Mouse (Mus musculus): Measurements from ENCODE around the gene Rspry1.

Rspry1 gene

DNA sequence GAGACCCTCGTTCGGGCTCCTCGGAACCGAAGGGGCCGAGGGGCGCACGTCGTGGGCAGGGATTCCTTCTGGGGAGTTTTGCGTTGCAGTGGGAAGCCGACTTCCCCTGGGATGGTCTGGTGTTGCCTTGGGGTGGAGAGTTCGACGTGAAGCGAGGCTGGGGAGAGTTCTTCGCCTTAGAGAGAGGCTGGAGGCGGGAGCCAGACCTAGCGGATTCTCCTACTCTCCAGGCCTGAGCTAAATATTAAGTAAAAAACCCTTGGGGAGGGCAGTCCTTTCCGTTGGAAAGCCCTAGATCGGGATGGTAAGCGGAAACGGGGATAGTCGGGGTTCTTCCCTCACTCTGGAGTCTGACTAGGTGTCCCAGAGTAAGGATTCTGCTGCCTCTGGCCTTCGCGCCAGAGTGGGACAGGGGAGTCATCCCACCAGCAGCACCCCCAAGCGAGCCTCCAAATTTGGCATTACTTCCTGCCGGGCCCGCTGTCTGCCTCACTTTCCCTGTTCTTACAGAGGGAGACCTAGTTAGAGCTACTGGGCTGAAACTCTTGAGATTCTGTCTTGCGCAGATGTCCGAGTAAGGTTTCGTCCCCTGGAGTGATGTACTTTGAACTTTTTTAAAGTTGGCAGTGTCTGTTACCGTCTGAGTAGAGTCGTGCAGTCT, 864 bp downstream of the Rspry1 start:
- DNase-seq (ENCODE audit: low spot score), result no peak

DNA sequence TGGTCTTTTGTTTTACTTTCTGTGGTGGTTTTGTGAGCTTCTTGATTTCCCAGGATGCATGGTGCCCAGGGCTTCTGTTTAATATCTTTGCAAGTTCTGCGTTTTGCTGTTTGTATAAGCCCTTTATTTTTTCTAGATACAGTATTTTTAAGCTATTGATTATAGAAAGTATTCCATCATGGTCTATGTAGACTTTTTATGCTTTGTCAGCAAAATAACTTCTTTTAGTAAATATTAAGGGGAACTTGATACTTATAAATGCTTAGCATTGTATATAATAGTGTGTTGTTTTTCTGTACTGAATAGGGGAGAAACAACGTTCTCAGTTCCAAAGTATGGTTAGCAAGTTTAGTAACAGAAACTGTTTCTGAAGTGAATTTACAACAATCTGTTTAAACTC, 2.3 kb downstream of the Rspry1 start:
- no peak for DNase-seq (ENCODE audit: low spot score)

- DNase-seq (ENCODE audit: low spot score), result no peak
Measured at GRCm38 (mm10) chr8:94607064-94607463, 5.3 kb downstream of the Rspry1 start.

DNA sequence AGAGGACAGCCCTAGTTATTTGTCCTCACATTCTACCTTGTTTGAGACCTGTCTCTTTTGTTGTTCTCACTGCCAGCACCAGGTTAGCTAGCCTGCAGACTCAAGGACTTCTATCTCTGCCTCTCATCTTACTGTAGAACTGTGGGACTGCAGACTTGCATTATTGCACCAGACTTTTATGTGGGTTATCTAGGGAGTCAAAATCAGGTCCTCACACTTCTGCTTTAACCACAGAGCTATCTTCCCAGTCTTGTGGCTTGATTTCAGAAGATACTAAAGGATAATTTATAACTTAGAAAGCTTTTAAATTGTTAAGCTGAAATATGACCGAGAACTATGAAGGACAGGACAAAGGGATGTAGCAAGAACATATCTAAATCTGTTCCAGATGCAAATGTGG, 23.1 kb downstream of the Rspry1 start:
- DNase-seq (ENCODE audit: low spot score), result no peak

DNA sequence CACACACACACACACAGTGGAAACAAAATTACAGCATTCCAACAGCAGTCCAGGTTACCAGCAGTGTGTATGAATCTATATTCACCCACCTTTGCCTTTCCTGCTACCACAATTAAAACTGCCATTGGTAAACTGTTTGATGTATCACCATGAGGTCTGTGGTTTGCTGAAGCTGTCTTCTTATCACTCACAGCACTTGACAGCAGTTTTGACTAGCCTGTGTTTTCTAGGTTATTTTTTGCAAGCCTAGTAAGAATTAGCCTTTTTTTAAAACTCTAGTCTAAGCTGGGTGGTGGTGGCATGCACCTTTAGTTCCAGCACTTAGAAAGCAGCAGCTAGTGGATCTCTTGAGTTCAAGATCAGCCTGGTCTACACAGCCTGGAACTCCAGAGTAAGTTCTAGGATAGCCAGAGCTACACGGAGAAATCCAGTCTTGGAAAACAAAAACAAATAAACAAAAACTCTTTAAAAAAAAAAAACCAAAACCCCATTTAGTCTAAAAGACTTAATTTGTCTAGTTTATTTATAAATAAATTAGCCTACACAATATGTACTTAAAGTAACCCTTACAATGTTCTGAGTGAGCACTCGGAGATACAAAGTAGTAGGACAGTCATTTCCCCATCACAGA, 31.9 kb downstream of the Rspry1 start:
- no peak for DNase-seq (ENCODE audit: low spot score)

DNA sequence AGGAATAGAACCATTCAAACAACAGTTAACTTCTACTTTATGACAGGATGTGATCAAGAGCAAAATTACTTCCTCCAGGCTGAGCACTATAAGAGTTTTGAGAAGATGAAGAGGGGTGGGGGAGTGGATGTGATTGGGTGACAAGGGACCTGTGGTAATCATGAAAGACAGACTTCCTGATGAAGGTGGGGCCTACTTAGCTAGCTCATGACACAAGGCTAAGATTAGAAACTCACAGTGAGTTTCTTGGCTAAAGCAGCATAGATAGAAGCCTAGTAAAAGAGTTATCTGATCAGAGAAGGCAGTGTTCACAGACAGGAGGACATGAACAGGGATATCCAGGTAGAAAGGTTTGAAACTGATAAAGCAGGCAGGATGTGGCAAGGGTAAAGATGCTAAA, 32.5 kb downstream of the Rspry1 start:
- no peak for DNase-seq (ENCODE audit: low spot score)

DNA sequence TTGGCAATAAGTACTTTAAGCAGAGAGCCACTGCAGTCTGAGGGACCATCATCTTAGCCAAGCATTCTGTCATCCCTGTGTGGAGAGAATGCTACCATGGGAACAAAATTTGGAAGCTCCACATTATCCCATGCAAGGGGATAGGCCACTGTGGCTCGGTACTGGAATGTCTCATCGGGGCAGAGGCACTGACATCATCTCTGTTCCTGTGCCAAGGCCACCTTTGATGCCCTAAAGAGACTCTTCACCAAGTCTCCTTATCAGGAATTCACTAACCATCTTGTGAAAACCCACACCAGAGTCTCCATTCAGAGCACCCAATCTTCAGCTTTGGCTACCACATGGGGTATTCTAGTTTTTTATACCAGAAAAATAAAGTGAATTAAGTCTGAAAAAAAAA, 39.4 kb downstream of the Rspry1 start:
- no peak for DNase-seq (ENCODE audit: low spot score)

- no peak for DNase-seq (ENCODE audit: low spot score)
Measured at GRCm38 (mm10) chr8:94641938-94642337, 40.2 kb downstream of the Rspry1 start.

- DNase-seq (ENCODE audit: low spot score), result no peak
Measured at GRCm38 (mm10) chr8:94645202-94645601, 43.5 kb downstream of the Rspry1 start.

- no peak for DNase-seq (ENCODE audit: low spot score)
Measured at GRCm38 (mm10) chr8:94646165-94646564, 44.4 kb downstream of the Rspry1 start.

DNA sequence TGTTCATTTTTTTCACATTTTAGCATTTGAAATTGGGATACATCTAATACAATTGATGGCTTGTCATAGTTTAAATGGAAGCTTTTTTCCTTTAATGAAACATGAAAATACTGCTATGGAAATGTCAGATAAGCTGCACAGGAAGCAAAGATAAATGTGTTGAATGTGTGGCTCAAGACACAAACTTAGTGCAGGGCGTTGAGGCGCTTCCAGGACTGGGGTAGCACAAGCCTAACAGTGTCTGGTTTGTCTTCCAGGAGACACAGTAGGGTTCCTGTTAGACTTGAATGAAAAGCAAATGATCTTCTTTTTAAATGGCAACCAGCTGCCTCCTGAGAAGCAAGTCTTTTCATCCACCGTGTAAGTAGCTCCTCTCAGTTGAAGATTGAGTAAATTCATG, 47.8 kb downstream of the Rspry1 start:
- no peak for DNase-seq (ENCODE audit: low spot score)

DNA sequence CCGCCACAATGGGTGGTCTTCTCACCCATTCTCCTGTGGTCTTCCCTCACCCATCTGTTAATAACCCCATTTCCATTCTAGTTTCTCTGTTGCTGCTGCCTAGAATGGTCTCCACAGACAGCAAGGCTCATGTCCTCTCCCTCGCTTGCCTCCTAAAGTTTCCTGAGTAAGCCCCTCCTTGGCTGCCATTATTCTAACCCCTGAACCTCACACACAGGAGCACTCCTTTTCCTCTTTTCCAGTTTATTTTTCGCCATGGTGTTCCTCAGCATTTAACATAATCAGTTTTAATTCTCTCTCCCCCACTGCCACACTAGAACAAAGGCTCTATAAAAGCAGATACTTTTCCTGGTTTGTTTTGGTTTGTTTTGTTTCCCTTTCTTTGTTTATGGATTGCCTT, 51.2 kb downstream of the Rspry1 start:
- no peak for DNase-seq (ENCODE audit: low spot score)

DNA sequence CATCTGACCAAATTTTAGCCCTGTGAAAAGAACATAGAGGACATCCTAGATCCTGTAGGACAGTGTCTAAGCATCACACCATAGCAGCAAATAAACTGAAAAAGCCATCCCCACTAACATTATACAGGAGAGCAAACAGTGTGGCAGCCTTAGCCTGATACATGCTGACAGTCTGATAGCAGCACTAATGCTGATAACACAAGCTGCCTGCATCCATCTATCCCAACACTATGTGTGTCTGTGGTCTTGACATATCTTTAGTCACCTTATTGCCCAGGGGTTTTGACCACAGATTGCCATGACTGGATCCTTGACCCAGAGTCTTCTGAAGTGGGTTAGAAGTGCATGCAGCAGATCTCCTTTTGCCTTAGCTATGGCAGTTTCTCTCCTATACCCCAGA, 53.3 kb downstream of the Rspry1 start:
- DNase-seq (ENCODE audit: low spot score), result no peak

DNA sequence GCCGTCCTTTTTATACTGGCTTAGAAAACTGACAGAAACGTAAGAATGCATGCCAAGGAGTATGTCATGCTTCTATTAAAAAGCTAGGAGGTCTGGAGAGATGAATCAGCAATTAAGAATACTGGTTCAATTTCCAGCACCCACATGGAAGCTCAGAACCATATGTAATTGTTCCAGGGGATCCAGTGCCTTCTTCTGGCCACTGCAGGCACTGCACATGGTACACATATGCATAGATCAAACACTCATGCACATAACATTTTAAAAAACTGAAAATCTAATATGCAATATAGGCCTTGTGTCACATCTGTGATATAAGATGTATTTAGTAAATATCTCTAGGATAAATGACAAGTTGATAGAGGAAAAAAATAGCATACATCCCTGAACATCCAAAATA, 56.3 kb downstream of the Rspry1 start:
- DNase-seq (ENCODE audit: low spot score), result no peak

GRCm38 (mm10) chr8:94660418-94660817, 58.7 kb downstream of the Rspry1 start:
- no peak for DNase-seq (ENCODE audit: low spot score)

- no peak for DNase-seq (ENCODE audit: low spot score)
Measured at GRCm38 (mm10) chr8:94664722-94665121, 63.0 kb downstream of the Rspry1 start.

GRCm38 (mm10) chr8:94666456-94667308, 64.9 kb downstream of the Rspry1 start, which contains the start of gene Arl2bp:
TSS of gene Arl2bp (plus strand) at chr8:94666600.
- DNase-seq (ENCODE audit: low spot score), result peak; percentile 82

- DNase-seq (ENCODE audit: low spot score), result no peak
Measured at GRCm38 (mm10) chr8:94674384-94674783, 72.6 kb downstream of the Rspry1 start.

DNA sequence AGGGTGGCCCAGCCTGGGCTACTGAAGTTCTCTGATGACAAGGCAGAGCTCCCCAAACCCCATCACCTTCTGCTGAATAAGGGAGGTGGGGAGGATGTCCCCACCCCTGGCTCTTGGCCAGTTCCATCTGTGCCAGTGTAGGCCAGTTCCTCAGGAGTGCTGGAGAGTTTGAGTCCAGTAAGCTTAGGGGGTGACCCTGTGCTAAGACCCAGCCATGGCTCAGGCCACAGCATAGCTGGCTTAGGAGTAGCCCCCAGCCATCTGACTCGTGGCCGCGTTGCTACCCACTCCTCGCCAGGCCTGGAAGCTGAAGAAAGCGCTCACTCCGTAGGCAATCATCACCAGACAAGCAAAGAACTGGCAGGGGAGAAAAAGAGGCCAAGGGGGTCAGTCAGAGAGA, 74.2 kb downstream of the Rspry1 start:
- DNase-seq (ENCODE audit: low spot score), result no peak

DNA sequence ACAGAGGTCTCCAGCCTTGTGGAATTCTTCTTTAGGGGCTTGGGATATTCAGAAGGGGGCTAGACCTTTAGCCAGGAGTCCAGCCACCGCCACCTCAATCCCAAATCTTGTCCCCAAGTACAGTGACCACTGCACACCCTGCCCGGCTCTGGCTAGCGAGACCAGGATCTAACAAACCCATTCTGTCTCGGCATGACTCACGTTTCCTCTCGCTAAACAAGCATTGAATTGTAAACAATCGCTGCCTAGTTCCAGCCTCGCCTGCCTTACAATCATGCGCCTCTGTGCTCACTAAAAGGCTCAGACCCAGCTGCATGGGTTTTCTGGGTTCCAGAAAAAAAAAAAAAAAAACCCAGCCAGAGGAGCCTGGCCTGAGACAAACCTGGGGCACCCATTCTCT, 76.8 kb downstream of the Rspry1 start:
- peak; percentile 48 for DNase-seq (ENCODE audit: low spot score)

DNA sequence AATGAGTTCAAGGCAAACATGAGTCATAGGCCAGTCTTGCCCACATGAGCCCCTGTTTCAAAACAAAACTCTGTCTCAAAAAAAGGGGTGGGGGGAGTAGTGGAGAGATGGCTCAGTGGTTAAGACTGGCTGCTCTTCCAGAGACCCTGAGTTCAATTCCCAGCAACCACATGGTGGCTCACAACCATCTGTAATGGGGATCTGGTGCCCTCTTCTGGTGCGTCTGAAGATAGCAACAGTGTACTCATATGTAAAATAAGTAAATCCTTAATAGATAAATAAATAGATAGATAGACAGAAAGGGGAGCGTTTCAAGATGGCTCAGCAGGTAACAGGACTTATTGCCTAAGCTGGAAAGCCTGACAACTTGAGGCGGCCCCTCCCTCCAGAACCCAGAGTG, 78.7 kb downstream of the Rspry1 start:
- DNase-seq (ENCODE audit: low spot score), result no peak

- DNase-seq (ENCODE audit: low spot score), result no peak
Measured at GRCm38 (mm10) chr8:94682732-94683524, 81.2 kb downstream of the Rspry1 start.
